Mouse (Mus musculus): ENCODE data around the gene Gal3st2b. TPM values are rescaled to one million over a fixed set of nuclear protein-coding genes. Genes with fewer than 3 reads are reported as not detected.

The Gal3st2b gene
- polyA plus RNA-seq, 1 experiment from 2014 or later, result 0.06 TPM

Other genes with a start within 250 kb of the Gal3st2b start
- gene Bok, start 232.7 kb upstream of the Gal3st2b start, polyA plus RNA-seq (2015; fragmentation: Nextera tagmentation; extraction: Ambion mirVana), result 44.7 and 53.0 TPM in 2 replicates
- 64.9 and 69.1 TPM in 2 replicates for gene Atg4b, start 166.8 kb upstream of the Gal3st2b start, polyA plus RNA-seq (2015; fragmentation: Nextera tagmentation; extraction: Ambion mirVana)
- 85.9 and 88.1 TPM in 2 replicates for gene Thap4, start 163.4 kb upstream of the Gal3st2b start, polyA plus RNA-seq (2015; fragmentation: Nextera tagmentation; extraction: Ambion mirVana)
- gene Dtymk, start 116.4 kb upstream of the Gal3st2b start, polyA plus RNA-seq (2015; fragmentation: Nextera tagmentation; extraction: Ambion mirVana), result 176 and 191 TPM in 2 replicates
- gene Ing5, start 114.3 kb upstream of the Gal3st2b start, polyA plus RNA-seq (2015; fragmentation: Nextera tagmentation; extraction: Ambion mirVana), result 15.9 TPM in 2 replicates
- 15.8 and 16.9 TPM in 2 replicates for gene D2hgdh, start 93.4 kb upstream of the Gal3st2b start, polyA plus RNA-seq (2015; fragmentation: Nextera tagmentation; extraction: Ambion mirVana)
- gene Gal3st2, start 57.0 kb upstream of the Gal3st2b start, polyA plus RNA-seq (2015; fragmentation: Nextera tagmentation; extraction: Ambion mirVana), result 0.12 and 0.13 TPM in 2 replicates
- 0.01 TPM in 1 of 2 replicates, not detected in the other for gene Gal3st2c, start 72.2 kb downstream of the Gal3st2b start, polyA plus RNA-seq (2015; fragmentation: Nextera tagmentation; extraction: Ambion mirVana)
- not detected in 2 replicates for gene Neu4, start 102.1 kb downstream of the Gal3st2b start, polyA plus RNA-seq (2015; fragmentation: Nextera tagmentation; extraction: Ambion mirVana)
- gene Pdcd1, start 134.2 kb downstream of the Gal3st2b start, polyA plus RNA-seq (2015; fragmentation: Nextera tagmentation; extraction: Ambion mirVana), result 0.51 and 0.72 TPM in 2 replicates

Data from intestine, embryonic 16.5 days (tissue).